19 mouse cellular contexts compared by ENCODE assay signal in genomic region chr2:32911639-32912182, GRCm38 (mm10). TPM values are rescaled to one million over a fixed set of nuclear protein-coding genes. Genes with fewer than 3 reads are reported as not detected.
A peak's percentile ranks its signal among the peaks of the same experiment; 100 is the strongest.
DNase-seq lines count a peak whose midpoint lies in the region; ATAC-seq and TF ChIP-seq lines count a peak whose summit lies in the region.
"Had no signal": no experiment of that assay in that cellular context is flagged by ENCODE, and none has a peak within 500 bp of the region (broad histone marks: within the 10 kb centered on the region; RNA-seq: fewer than 3 reads in every experiment).

No protein-coding gene starts in this region.

- TF ChIP-seq POLR2A in ES-Bruce4 (IDR thresholded peaks at IDR 0.05; ENCODE audit: insufficient read depth, low read length) (no peak), myocyte (IDR thresholded peaks at IDR 0.05; ENCODE audit: insufficient read length, low read depth) (no peak)

- H3K4me3 ChIP-seq in forebrain, embryonic 14.5 days (ENCODE audit: low read depth, low read length): no peak overlapping the region
- H3K4me3 ChIP-seq in forebrain, embryonic 11.5 days (ENCODE audit: low read depth, low read length): no peak overlapping the region
- no peak overlapping the region for H3K4me3 ChIP-seq in hindbrain, postnatal 0 days (ENCODE audit: low read length)
- H3K4me3 ChIP-seq in hindbrain, embryonic 14.5 days (replicated peaks; ENCODE audit: low read length): no peak overlapping the region
- H3K4me3 ChIP-seq in ES-Bruce4 (ENCODE audit: low read depth, low read length) (no peak overlapping the region), myocyte (no peak overlapping the region)
- H3K4me3 ChIP-seq: embryonic facial prominence, embryonic 12.5 days; erythroblast, embryonic 14.5 days; forebrain, embryonic 12.5 days; heart, embryonic 12.5 days; hindbrain, embryonic 10.5 days; limb, embryonic 10.5 days; limb, embryonic 15.5 days; liver, embryonic 13.5 days; midbrain, embryonic 15.5 days; neural tube, embryonic 12.5 days had no signal

- peaks cover 16% of the 10 kb centered on the region for H3K4me1 ChIP-seq in forebrain, embryonic 14.5 days (ENCODE audit: control insufficient read depth, insufficient read depth, low read length)
- H3K4me1 ChIP-seq in forebrain, embryonic 11.5 days (replicated peaks; ENCODE audit: control insufficient read depth, insufficient read depth, low read length): peaks cover 15% of the 10 kb centered on the region
- H3K4me1 ChIP-seq in hindbrain, postnatal 0 days (ENCODE audit: insufficient read depth, low read length): peaks cover 12% of the 10 kb centered on the region
- peaks cover 21% of the 10 kb centered on the region for H3K4me1 ChIP-seq in hindbrain, embryonic 14.5 days (replicated peaks; ENCODE audit: control insufficient read depth, insufficient read depth, low read length)
- peaks cover 20% of the 10 kb centered on the region for H3K4me1 ChIP-seq in ES-Bruce4 (ENCODE audit: control insufficient read depth, insufficient read depth, low read length)

- WGBS in forebrain, embryonic 14.5 days: 84% methylated on average over 7 of the region's 7 CpGs
- WGBS in forebrain, embryonic 11.5 days: 84% methylated on average over 7 of the region's 7 CpGs
- WGBS in hindbrain, postnatal 0 days: 78% methylated on average over 7 of the region's 7 CpGs
- 81% methylated on average over 7 of the region's 7 CpGs for WGBS in hindbrain, embryonic 14.5 days

- peaks cover 30% of the 10 kb centered on the region for H3K36me3 ChIP-seq in forebrain, embryonic 14.5 days (ENCODE audit: control insufficient read depth, insufficient read depth, low read length)
- H3K36me3 ChIP-seq in forebrain, embryonic 11.5 days (ENCODE audit: control insufficient read depth, insufficient read depth, low read length): no peaks in the 10 kb centered on the region; the same call in 1 of the 2 replicates
- peaks cover 15% of the 10 kb centered on the region for H3K36me3 ChIP-seq in hindbrain, postnatal 0 days (ENCODE audit: insufficient read depth, low read length)
- H3K36me3 ChIP-seq in hindbrain, embryonic 14.5 days (replicated peaks; ENCODE audit: control insufficient read depth, insufficient read depth): peaks cover 48% of the 10 kb centered on the region
- H3K36me3 ChIP-seq in ES-Bruce4 (ENCODE audit: control insufficient read depth, insufficient read depth, low read length, poor library complexity, severe bottlenecking): no peaks in the 10 kb centered on the region
- H3K36me3 ChIP-seq in myocyte (ENCODE audit: control insufficient read depth, insufficient read depth): peaks cover 38% of the 10 kb centered on the region
- H3K36me3 ChIP-seq: G1E had no signal

- TF ChIP-seq EP300 in ES-Bruce4 (IDR thresholded peaks at IDR 0.05; ENCODE audit: insufficient read depth, low read depth, low read length): no peak

- ATAC-seq in forebrain, embryonic 14.5 days: no peak
- no peak for ATAC-seq in forebrain, embryonic 11.5 days (replicated peaks; ENCODE audit: low FRiP score)
- no peak for ATAC-seq in hindbrain, postnatal 0 days
- no peak for ATAC-seq in hindbrain, embryonic 14.5 days (ENCODE audit: low FRiP score)
- ATAC-seq: midbrain, embryonic 15.5 days had no signal

- H3K9ac ChIP-seq in forebrain, embryonic 14.5 days (ENCODE audit: low read length): no peak overlapping the region
- H3K9ac ChIP-seq in forebrain, embryonic 11.5 days (ENCODE audit: low read length): no peak overlapping the region
- no peak overlapping the region for H3K9ac ChIP-seq in hindbrain, postnatal 0 days (replicated peaks; ENCODE audit: low read length)
- no peak overlapping the region for H3K9ac ChIP-seq in hindbrain, embryonic 14.5 days
- no peak overlapping the region for H3K9ac ChIP-seq in ES-Bruce4 (ENCODE audit: low read depth, poor library complexity, severe bottlenecking)
- H3K9ac ChIP-seq: embryonic facial prominence, embryonic 12.5 days; forebrain, embryonic 12.5 days; heart, embryonic 12.5 days; limb, embryonic 15.5 days; liver, embryonic 13.5 days; midbrain, embryonic 15.5 days; neural tube, embryonic 12.5 days had no signal

- no peaks in the 10 kb centered on the region for H3K9me3 ChIP-seq in forebrain, embryonic 14.5 days (replicated peaks; ENCODE audit: control insufficient read depth, low read length)
- no peaks in the 10 kb centered on the region for H3K9me3 ChIP-seq in forebrain, embryonic 11.5 days (ENCODE audit: control insufficient read depth, low read length)
- H3K9me3 ChIP-seq in hindbrain, postnatal 0 days (ENCODE audit: low read length): no peaks in the 10 kb centered on the region
- H3K9me3 ChIP-seq in hindbrain, embryonic 14.5 days (ENCODE audit: control insufficient read depth, low read length): no peaks in the 10 kb centered on the region
- H3K9me3 ChIP-seq in ES-Bruce4 (replicated peaks; ENCODE audit: control insufficient read depth, insufficient read depth, low read length, poor library complexity, severe bottlenecking): no peaks in the 10 kb centered on the region
- H3K9me3 ChIP-seq: embryonic facial prominence, embryonic 12.5 days; forebrain, embryonic 12.5 days; G1E; heart, embryonic 12.5 days; hindbrain, embryonic 10.5 days; limb, embryonic 10.5 days; limb, embryonic 15.5 days; liver, embryonic 13.5 days; midbrain, embryonic 15.5 days; neural tube, embryonic 12.5 days had no signal

- no peak overlapping the region for H3K27ac ChIP-seq in forebrain, embryonic 14.5 days (ENCODE audit: low read depth, low read length)
- H3K27ac ChIP-seq in forebrain, embryonic 11.5 days (ENCODE audit: low read depth, low read length): no peak overlapping the region
- no peak overlapping the region for H3K27ac ChIP-seq in hindbrain, postnatal 0 days
- H3K27ac ChIP-seq in hindbrain, embryonic 14.5 days: no peak overlapping the region
- 0 out of 2 replicates have a peak overlapping the region, but pooled peaks have one; percentile 14 for H3K27ac ChIP-seq in ES-Bruce4 (ENCODE audit: insufficient read depth, low read length)
- H3K27ac ChIP-seq: embryonic facial prominence, embryonic 12.5 days; forebrain, embryonic 12.5 days; hindbrain, embryonic 10.5 days; kidney, postnatal 0 days; limb, embryonic 10.5 days; limb, embryonic 15.5 days; liver, embryonic 13.5 days; midbrain, embryonic 15.5 days; neural tube, embryonic 12.5 days had no signal

- peaks cover 39% of the 10 kb centered on the region for H3K79me2 ChIP-seq in myocyte (ENCODE audit: control insufficient read depth, insufficient read depth)

- DNase-seq in forebrain, embryonic 14.5 days (ENCODE audit: low spot score): peak; percentile 17
- no peak for DNase-seq in forebrain, embryonic 11.5 days (ENCODE audit: low spot score)
- DNase-seq in hindbrain, postnatal 0 days (ENCODE audit: low spot score): peak; percentile 23
- no peak for DNase-seq in hindbrain, embryonic 14.5 days (ENCODE audit: low spot score)
- DNase-seq in layer of hippocampus, adult 18-20 months (ENCODE audit: low spot score in 2 of 2): no peak

- H3K4me2 ChIP-seq in forebrain, embryonic 14.5 days (ENCODE audit: low read length): no peak overlapping the region
- no peak overlapping the region for H3K4me2 ChIP-seq in forebrain, embryonic 11.5 days (ENCODE audit: low read depth, low read length, severe bottlenecking)
- H3K4me2 ChIP-seq in hindbrain, postnatal 0 days (ENCODE audit: low read depth, low read length): no peak overlapping the region
- H3K4me2 ChIP-seq in hindbrain, embryonic 14.5 days (replicated peaks): no peak overlapping the region
- H3K4me2 ChIP-seq in myocyte (ENCODE audit: low read depth): no peak overlapping the region
- H3K4me2 ChIP-seq: embryonic facial prominence, embryonic 12.5 days; forebrain, embryonic 12.5 days; heart, embryonic 12.5 days; limb, embryonic 15.5 days; liver, embryonic 13.5 days; midbrain, embryonic 15.5 days; neural tube, embryonic 12.5 days had no signal

- H3K27me3 ChIP-seq in forebrain, embryonic 14.5 days (replicated peaks; ENCODE audit: control insufficient read depth, insufficient read depth, low read length): no peaks in the 10 kb centered on the region
- H3K27me3 ChIP-seq in forebrain, embryonic 11.5 days (ENCODE audit: control insufficient read depth, insufficient read depth, low read length): peaks cover 4% of the 10 kb centered on the region; the same call in 1 of the 2 replicates
- H3K27me3 ChIP-seq in hindbrain, postnatal 0 days (ENCODE audit: insufficient read depth, low read length): no peaks in the 10 kb centered on the region
- no peaks in the 10 kb centered on the region for H3K27me3 ChIP-seq in hindbrain, embryonic 14.5 days (ENCODE audit: control insufficient read depth, insufficient read depth, low read length)
- H3K27me3 ChIP-seq in ES-Bruce4 (ENCODE audit: control insufficient read depth, insufficient read depth, low read length, poor library complexity, severe bottlenecking): no peaks in the 10 kb centered on the region
- no peaks in the 10 kb centered on the region for H3K27me3 ChIP-seq in myocyte (ENCODE audit: control insufficient read depth, insufficient read depth, insufficient read length)
- H3K27me3 ChIP-seq: embryonic facial prominence, embryonic 12.5 days; heart, embryonic 12.5 days; limb, embryonic 15.5 days; liver, embryonic 13.5 days; midbrain, embryonic 15.5 days; neural tube, embryonic 12.5 days had no signal

- TF ChIP-seq CTCF in hindbrain, postnatal 0 days (IDR thresholded peaks at IDR 0.05; ENCODE audit: low read depth): no peak
- TF ChIP-seq CTCF in ES-Bruce4 (IDR thresholded peaks at IDR 0.05; ENCODE audit: low read depth, low read length): no peak

- H3ac ChIP-seq in myocyte (ENCODE audit: control insufficient read depth, insufficient read length): no peak overlapping the region

RNA-seq across cellular contexts. Expression of gene Fam129b, which starts 35.8 kb away (rescaled TPM):
- polyA plus RNA-seq in forebrain, embryonic 14.5 days (2014; fragmentation: Nextera tagmentation; extraction: Ambion mirVana): 13.8 and 17.7 TPM in 2 replicates
- polyA plus RNA-seq in forebrain, embryonic 11.5 days (2014; fragmentation: Nextera tagmentation; extraction: Ambion mirVana): 13.8 and 15.4 TPM in 2 replicates
- 49.8 and 52.7 TPM in 2 replicates for total RNA-seq in hindbrain, postnatal 0 days (2014; rRNA removed)
- 20.8 and 23.5 TPM in 2 replicates for polyA plus RNA-seq in hindbrain, postnatal 0 days (2015; fragmentation: Nextera tagmentation; extraction: Ambion mirVana)
- polyA plus RNA-seq in hindbrain, embryonic 14.5 days (2014; fragmentation: Nextera tagmentation; extraction: Ambion mirVana): 16.8 and 19.4 TPM in 2 replicates
- polyA plus RNA-seq in ES-Bruce4 (2011; ENCODE audit: insufficient read depth, insufficient read length, low read depth, missing spikeins): 65.5 and 71.6 TPM in 2 replicates
- polyA plus RNA-seq in myocyte (2012; fragmentation: generic; extraction: Trizol): 204 TPM
- 10 to 100 TPM; 18.0 to 21.1 TPM for total RNA-seq in layer of hippocampus, adult 18-20 months (2021)

RNA-seq across cellular contexts. Expression of gene Rpl12, which starts 49.6 kb away (rescaled TPM):
- polyA plus RNA-seq in forebrain, embryonic 14.5 days (2014; fragmentation: Nextera tagmentation; extraction: Ambion mirVana): 94.3 and 128 TPM in 2 replicates
- polyA plus RNA-seq in forebrain, embryonic 11.5 days (2014; fragmentation: Nextera tagmentation; extraction: Ambion mirVana): 134 and 151 TPM in 2 replicates
- total RNA-seq in hindbrain, postnatal 0 days (2014; rRNA removed): 154 and 168 TPM in 2 replicates
- polyA plus RNA-seq in hindbrain, postnatal 0 days (2015; fragmentation: Nextera tagmentation; extraction: Ambion mirVana): 92.2 and 101 TPM in 2 replicates
- 106 and 113 TPM in 2 replicates for polyA plus RNA-seq in hindbrain, embryonic 14.5 days (2014; fragmentation: Nextera tagmentation; extraction: Ambion mirVana)
- 114 and 117 TPM in 2 replicates for polyA plus RNA-seq in ES-Bruce4 (2011; ENCODE audit: insufficient read depth, insufficient read length, low read depth, missing spikeins)
- 2,628 TPM for polyA plus RNA-seq in myocyte (2012; fragmentation: generic; extraction: Trizol)
- 100 to 1,000 TPM in 1 of 2 experiments, 10 to 100 TPM in 1; 97.3 to 116 TPM for total RNA-seq in layer of hippocampus, adult 18-20 months (2021)

RNA-seq across cellular contexts. Expression of gene Lrsam1, which starts 49.7 kb away (rescaled TPM):
- 13.6 and 15.7 TPM in 2 replicates for polyA plus RNA-seq in forebrain, embryonic 14.5 days (2014; fragmentation: Nextera tagmentation; extraction: Ambion mirVana)
- polyA plus RNA-seq in forebrain, embryonic 11.5 days (2014; fragmentation: Nextera tagmentation; extraction: Ambion mirVana): 10.7 and 13.0 TPM in 2 replicates
- 37.9 and 50.0 TPM in 2 replicates for total RNA-seq in hindbrain, postnatal 0 days (2014; rRNA removed)
- 19.5 and 22.1 TPM in 2 replicates for polyA plus RNA-seq in hindbrain, postnatal 0 days (2015; fragmentation: Nextera tagmentation; extraction: Ambion mirVana)
- 20.2 and 22.4 TPM in 2 replicates for polyA plus RNA-seq in hindbrain, embryonic 14.5 days (2014; fragmentation: Nextera tagmentation; extraction: Ambion mirVana)
- polyA plus RNA-seq in ES-Bruce4 (2011; ENCODE audit: insufficient read depth, insufficient read length, low read depth, missing spikeins) (14.7 and 17.0 TPM in 2 replicates), myocyte (2012; fragmentation: generic; extraction: Trizol) (11.5 TPM)
- 10 to 100 TPM; 30.3 to 38.7 TPM for total RNA-seq in layer of hippocampus, adult 18-20 months (2021)

Comparison
In these comparisons a context has a peak if more than half of its experiments do, and no peak if none do; other contexts are left out.
1. DNase-seq: peak in forebrain, embryonic 14.5 days (single experiment) and hindbrain, postnatal 0 days (single experiment); none in forebrain, embryonic 11.5 days (single experiment), hindbrain, embryonic 14.5 days (single experiment) and layer of hippocampus, adult 18-20 months (0 of 2).
2. RNA of gene Rpl12, which starts 49.6 kb away (polyA plus RNA-seq): 2,628 TPM in myocyte (single experiment); 134 to 151 TPM in forebrain, embryonic 11.5 days, 94.3 to 128 TPM in forebrain, embryonic 14.5 days, 114 to 117 TPM in ES-Bruce4, 106 to 113 TPM in hindbrain, embryonic 14.5 days and 92.2 to 101 TPM in hindbrain, postnatal 0 days; every median in the first group is over 10 times any median in the second.